Mouse (Mus musculus) MEL (cell line): ENCODE data around the gene Hpcal4.

Experiments used
- EP300 ChIP-seq, 2 experiments: IDR thresholded peaks; 2 replicates each; pipeline ENCODE4 v1.6.1; 2011; ENCODE audit warnings: improper control_type of control experiment in 2 of 2, low read length in 2 of 2, low read depth in 1 of 2, mild to moderate bottlenecking in 1 of 2
- POLR2AphosphoS2 ChIP-seq: IDR thresholded peaks from 2 replicates; pipeline ENCODE4 v1.6.1; 2011; ENCODE audit warnings: low read length, improper control_type of control experiment
- TBP ChIP-seq: IDR thresholded peaks from 2 replicates; pipeline ENCODE4 v1.8.0; 2011; ENCODE audit warnings: low read depth, low read length, improper control_type of control experiment
- TCF12 ChIP-seq: IDR thresholded peaks from 2 replicates; pipeline ENCODE4 v1.6.1; 2014; ENCODE audit warnings: low read depth, mild to moderate bottlenecking, inconsistent platforms, low read length, improper control_type of control experiment, moderate library complexity
- USF2 ChIP-seq, 2 experiments: IDR thresholded peaks; 2 replicates each; pipeline ENCODE4 v1.6.1; 2011 to 2012; ENCODE audit warnings: improper control_type of control experiment in 2 of 2, low read length in 2 of 2, borderline replicate concordance in 1 of 2, inconsistent platforms in 1 of 2, low read depth in 1 of 2, mild to moderate bottlenecking in 1 of 2; ENCODE audit not compliant: insufficient read depth in 1 of 2

- TF ChIP-seq TBP (no peak), TCF12 (no peak), EP300 (IDR thresholded peaks at IDR 0.05; ENCODE audit: low read depth in 1 of 2, low read length in 2 of 2) (no peak), USF2 (IDR thresholded peaks at IDR 0.05; ENCODE audit: borderline replicate concordance in 1 of 2, insufficient read depth in 1 of 2, low read depth in 1 of 2, low read length in 2 of 2) (no peak), POLR2AphosphoS2 (no peak)
These were observed 27.6 kb upstream of the Hpcal4 start for GRCm38 (mm10) chr4:123155427-123155826.
